Mouse (Mus musculus) adrenal gland, postnatal 10 days (tissue): ENCODE results near the gene Plac9a. TPM values are rescaled to one million over a fixed set of nuclear protein-coding genes. Genes with fewer than 3 reads are reported as not detected.

Source experiments
- total RNA-seq, 2 experiments: library from RNA; stranded (reverse); gene quantifications; 2 replicates each; pipeline ENCODE4 v1.2.3; 2021

Gene Plac9a
- total RNA-seq, 2 experiments from 2014 or later = 2.6 to 5.2 TPM

Other genes starting within 250 kb of the Plac9a start
- 10 to 100 TPM; 47.9 to 66.6 TPM for gene Ppif, start 208.9 kb downstream of the Plac9a start, total RNA-seq
- gene Zcchc24, start 134.1 kb downstream of the Plac9a start, total RNA-seq = 10 to 100 TPM; 40.5 to 42.0 TPM
- gene Anxa11, start 60.9 kb downstream of the Plac9a start, total RNA-seq = 10 to 100 TPM; 48.8 to 56.2 TPM
- 1 to 10 TPM; 4.0 to 5.6 TPM for gene Tmem254a, start 24.6 kb upstream of the Plac9a start, total RNA-seq
- gene Cphx1, start 35.2 kb upstream of the Plac9a start, total RNA-seq = not detected
- 1 to 10 TPM in 1 of 2 experiments, under 1 TPM in 1; 0.21 to 1.5 TPM for gene Duxbl1, start 75.5 kb upstream of the Plac9a start, total RNA-seq
- gene Gm9780, start 139.6 kb upstream of the Plac9a start, total RNA-seq = 10 to 100 TPM; 19.2 to 27.0 TPM
- gene Tmem254c, start 164.3 kb upstream of the Plac9a start, total RNA-seq = 10 to 100 TPM; 16.1 to 28.1 TPM
- gene Cphx2, start 178.4 kb upstream of the Plac9a start, total RNA-seq = not detected
- not detected for gene Cphx3, start 179.2 kb upstream of the Plac9a start, total RNA-seq
- 1 to 10 TPM in 1 of 2 experiments, under 1 TPM in 1; 0.36 to 1.2 TPM for gene Duxbl2, start 215.2 kb upstream of the Plac9a start, total RNA-seq